Mouse (Mus musculus) liver, postnatal 0 days (tissue): ENCODE data around the gene Grin2d.

Experiments
- CTCF ChIP-seq: sonication (generic); IDR thresholded peaks from 2 replicates; pipeline ENCODE4 v1.5.1; 2016; ENCODE audit warnings: antibody characterized with exemption, low read depth
- EP300 ChIP-seq: IDR thresholded peaks from 2 replicates; pipeline ENCODE4 v1.6.1; 2016; ENCODE audit warnings: antibody characterized with exemption, low read depth, mild to moderate bottlenecking

- TF ChIP-seq EP300 (no peak), CTCF (no peak)
Measured at GRCm38 (mm10) chr7:45920583-45921241, 42.5 kb upstream of the Grin2d start.
